Mouse (Mus musculus) testis, adult 2 months (tissue): Measurements from ENCODE around the gene Slc22a23.

Experiments used
- CTCF ChIP-seq: fragments of 200-500 bp; IDR thresholded peaks from 2 replicates; pipeline ENCODE4 v1.5.1; 2012; ENCODE audit warnings: low read depth, mild to moderate bottlenecking, inconsistent platforms, low read length, moderate library complexity; ENCODE audit not compliant: control insufficient read depth, insufficient read depth, insufficient replicate concordance
- POLR2A ChIP-seq: fragments of 200-500 bp; IDR thresholded peaks from 2 replicates; pipeline ENCODE4 v1.6.1; 2012; ENCODE audit warnings: low read depth, mild to moderate bottlenecking, inconsistent platforms, low read length, moderate library complexity; ENCODE audit not compliant: control insufficient read depth

DNA sequence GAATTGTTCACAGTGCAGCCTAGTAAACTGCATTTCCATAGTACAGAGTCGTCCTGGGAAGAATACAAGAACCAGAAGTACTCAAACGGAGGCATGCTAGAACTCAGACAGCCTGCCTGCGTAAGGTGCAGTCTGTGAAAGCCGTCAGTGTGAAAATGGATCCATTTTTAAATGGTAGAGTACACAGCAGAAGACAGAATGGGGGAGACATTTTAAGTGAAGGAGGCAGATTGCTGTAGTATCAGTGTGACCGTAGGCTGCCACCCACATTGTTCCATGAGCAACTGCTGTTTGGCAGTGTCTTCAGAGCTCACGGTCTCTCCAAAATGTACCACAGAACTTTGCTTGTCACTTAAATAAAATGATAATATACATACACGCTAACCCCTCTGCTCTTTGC is 210.7 kb downstream of the Slc22a23 start:
- TF ChIP-seq CTCF (no peak), POLR2A (no peak)
